Mouse (Mus musculus): Measurements from ENCODE around the gene Arhgap15. TPM values are rescaled to one million over a fixed set of nuclear protein-coding genes. Genes with fewer than 3 reads are reported as not detected.

Gene Arhgap15
- polyA plus RNA-seq, 1 experiment, result 42.7 TPM

- no peaks in the 10 kb centered on the region for H3K4me1 ChIP-seq (ENCODE audit: control insufficient read depth, insufficient read depth, low read length)
- H3K27ac ChIP-seq (ENCODE audit: insufficient read depth, low read depth, low read length), result no peak overlapping the region
- TF ChIP-seq POLR2A (IDR thresholded peaks at IDR 0.05; ENCODE audit: borderline replicate concordance, low read depth, low read length), result no peak
- no peak for TF ChIP-seq CTCF (IDR thresholded peaks at IDR 0.05; ENCODE audit: low read depth, low read length)
- no peak overlapping the region for H3K4me3 ChIP-seq (ENCODE audit: insufficient read depth, low read length)
These were observed 349.9 kb downstream of the Arhgap15 start for GRCm38 (mm10) chr2:44098552-44098951.

- H3K4me3 ChIP-seq (ENCODE audit: insufficient read depth, low read length), result no peak overlapping the region
- TF ChIP-seq POLR2A (IDR thresholded peaks at IDR 0.05; ENCODE audit: borderline replicate concordance, low read depth, low read length) (no peak), CTCF (IDR thresholded peaks at IDR 0.05; ENCODE audit: low read depth, low read length) (no peak)
- H3K4me1 ChIP-seq (ENCODE audit: control insufficient read depth, insufficient read depth, low read length), result no peaks in the 10 kb centered on the region
- H3K27ac ChIP-seq (ENCODE audit: insufficient read depth, low read depth, low read length), result no peak overlapping the region
These were observed 353.7 kb downstream of the Arhgap15 start for GRCm38 (mm10) chr2:44102351-44102750.

GRCm38 (mm10) chr2:44103321-44103720 is 354.7 kb downstream of the Arhgap15 start:
- Histone ChIP-seq H3K4me1 (ENCODE audit: control insufficient read depth, insufficient read depth, low read length) (no peaks in the 10 kb centered on the region), H3K27ac (ENCODE audit: insufficient read depth, low read depth, low read length) (no peak overlapping the region), H3K4me3 (ENCODE audit: insufficient read depth, low read length) (no peak overlapping the region)
- TF ChIP-seq POLR2A (IDR thresholded peaks at IDR 0.05; ENCODE audit: borderline replicate concordance, low read depth, low read length) (no peak), CTCF (IDR thresholded peaks at IDR 0.05; ENCODE audit: low read depth, low read length) (no peak)

DNA sequence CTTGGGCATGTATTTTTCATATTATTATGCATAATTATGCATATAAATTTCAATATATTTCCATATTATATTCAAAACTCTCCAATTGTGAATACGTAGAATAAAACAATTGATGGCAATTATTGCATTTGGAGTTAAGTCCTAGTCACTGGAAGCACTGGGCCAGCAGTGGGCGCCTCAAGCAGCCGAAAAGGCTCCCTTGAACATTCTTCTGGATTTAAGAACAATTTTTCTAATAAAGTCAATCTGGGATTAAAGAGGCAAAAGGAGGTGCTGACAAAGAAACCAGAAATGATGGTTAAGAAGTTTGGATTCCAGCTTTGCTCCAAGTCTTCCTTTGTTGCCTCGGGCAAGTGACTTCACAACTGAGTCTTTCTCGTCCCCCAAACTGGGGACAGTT is 355.1 kb downstream of the Arhgap15 start:
- Histone ChIP-seq H3K4me1 (ENCODE audit: control insufficient read depth, insufficient read depth, low read length) (no peaks in the 10 kb centered on the region), H3K27ac (ENCODE audit: insufficient read depth, low read depth, low read length) (no peak overlapping the region), H3K4me3 (ENCODE audit: insufficient read depth, low read length) (no peak overlapping the region)
- TF ChIP-seq CTCF (IDR thresholded peaks at IDR 0.05; ENCODE audit: low read depth, low read length) (no peak), POLR2A (IDR thresholded peaks at IDR 0.05; ENCODE audit: borderline replicate concordance, low read depth, low read length) (no peak)

DNA sequence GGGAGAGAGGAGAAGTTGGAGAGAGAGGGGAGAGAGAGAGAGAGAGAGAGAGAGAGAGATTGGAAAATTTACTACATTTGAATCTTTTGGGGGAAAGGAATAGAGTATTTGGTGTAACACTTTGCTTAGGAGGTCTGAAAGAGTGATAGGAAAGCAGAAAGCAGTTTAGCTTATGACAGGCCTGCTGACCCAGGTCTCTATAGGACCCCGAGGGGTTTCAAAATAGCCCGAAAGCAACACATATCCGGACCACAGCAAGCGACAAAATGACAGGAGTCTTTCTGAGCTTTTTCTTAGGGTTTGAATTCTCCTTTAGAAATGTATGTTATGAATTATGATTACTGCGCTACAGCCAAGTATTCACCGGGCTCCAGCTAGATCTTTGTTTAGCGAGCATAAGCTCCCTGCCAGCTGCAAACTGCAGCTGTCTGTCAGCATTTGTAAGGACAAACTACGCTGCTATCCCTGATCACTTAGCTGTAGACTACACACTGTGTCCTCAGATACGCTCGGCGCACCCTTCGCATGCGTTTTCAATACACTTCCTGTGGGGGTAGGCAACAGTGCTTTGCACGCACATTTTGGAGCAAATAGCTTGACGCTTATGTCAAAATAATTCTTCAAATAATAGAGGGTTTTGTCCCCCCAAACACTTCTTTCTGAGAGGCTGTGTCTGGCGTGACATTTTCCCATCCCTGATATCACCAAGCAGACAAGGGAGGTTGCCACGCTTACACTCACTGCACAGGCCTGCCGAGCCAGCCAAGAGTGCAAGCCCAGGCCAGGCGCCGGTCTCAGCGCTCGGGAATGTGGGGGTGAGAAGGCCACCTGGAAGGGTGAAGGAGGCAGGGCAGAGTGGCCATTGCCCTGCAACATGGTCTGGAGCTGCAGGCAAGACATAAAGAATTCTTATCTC is 355.9 kb downstream of the Arhgap15 start:
- Histone ChIP-seq H3K27ac (ENCODE audit: insufficient read depth, low read depth, low read length) (no peak overlapping the region), H3K4me3 (ENCODE audit: insufficient read depth, low read length) (no peak overlapping the region), H3K4me1 (ENCODE audit: control insufficient read depth, insufficient read depth, low read length) (no peaks in the 10 kb centered on the region)
- TF ChIP-seq POLR2A (IDR thresholded peaks at IDR 0.05; ENCODE audit: borderline replicate concordance, low read depth, low read length), result no peak
- TF ChIP-seq CTCF (IDR thresholded peaks at IDR 0.05; ENCODE audit: low read depth, low read length), result no peak

DNA sequence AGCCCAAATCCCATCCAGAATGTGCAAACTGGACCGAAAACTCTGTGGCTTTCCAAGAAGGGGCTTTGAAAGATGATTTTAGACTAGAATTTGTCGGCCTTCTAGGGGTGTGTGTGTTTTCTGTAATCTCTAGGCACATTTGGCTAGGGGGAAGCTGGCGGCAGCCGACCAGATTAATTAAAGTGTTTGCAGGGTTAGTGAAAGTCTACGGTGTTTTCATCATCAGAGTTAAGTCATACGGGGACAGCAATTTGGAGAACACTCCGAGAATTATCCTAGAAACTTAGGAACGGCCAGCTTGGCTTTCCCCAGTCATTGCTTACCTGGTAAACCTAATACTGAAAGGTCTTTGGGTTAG is 356.6 kb downstream of the Arhgap15 start:
- Histone ChIP-seq H3K4me1 (ENCODE audit: control insufficient read depth, insufficient read depth, low read length) (no peaks in the 10 kb centered on the region), H3K4me3 (ENCODE audit: insufficient read depth, low read length) (no peak overlapping the region), H3K27ac (ENCODE audit: insufficient read depth, low read depth, low read length) (no peak overlapping the region)
- TF ChIP-seq CTCF (IDR thresholded peaks at IDR 0.05; ENCODE audit: low read depth, low read length), result no peak
- no peak for TF ChIP-seq POLR2A (IDR thresholded peaks at IDR 0.05; ENCODE audit: borderline replicate concordance, low read depth, low read length)

GRCm38 (mm10) chr2:44106359-44106758 is 357.7 kb downstream of the Arhgap15 start:
- H3K4me1 ChIP-seq (ENCODE audit: control insufficient read depth, insufficient read depth, low read length), result no peaks in the 10 kb centered on the region
- no peak overlapping the region for H3K27ac ChIP-seq (ENCODE audit: insufficient read depth, low read depth, low read length)
- TF ChIP-seq POLR2A (IDR thresholded peaks at IDR 0.05; ENCODE audit: borderline replicate concordance, low read depth, low read length) (no peak), CTCF (IDR thresholded peaks at IDR 0.05; ENCODE audit: low read depth, low read length) (no peak)
- no peak overlapping the region for H3K4me3 ChIP-seq (ENCODE audit: insufficient read depth, low read length)

DNA sequence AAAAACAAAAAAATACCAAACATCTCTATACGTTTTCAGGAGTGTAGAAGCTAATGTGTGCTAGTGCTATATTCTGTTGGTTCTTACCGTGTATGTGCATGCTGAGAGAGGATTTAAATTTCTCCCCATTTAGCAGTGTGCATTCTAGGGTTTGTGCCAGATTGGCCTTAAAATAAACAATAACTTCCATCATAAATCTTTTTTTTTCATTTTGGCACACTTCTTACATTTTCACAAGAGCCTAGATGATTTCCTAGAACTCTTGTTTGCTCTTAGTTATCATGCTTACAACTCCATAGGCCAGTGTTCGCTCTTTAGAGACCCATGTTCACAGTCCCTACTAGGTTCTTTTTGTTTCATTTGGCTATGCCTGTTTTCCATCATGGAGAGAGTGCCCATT is 362.7 kb downstream of the Arhgap15 start:
- H3K4me3 ChIP-seq (ENCODE audit: insufficient read depth, low read length), result no peak overlapping the region
- no peak for TF ChIP-seq CTCF (IDR thresholded peaks at IDR 0.05; ENCODE audit: low read depth, low read length)
- TF ChIP-seq POLR2A (IDR thresholded peaks at IDR 0.05; ENCODE audit: borderline replicate concordance, low read depth, low read length), result no peak
- H3K4me1 ChIP-seq (ENCODE audit: control insufficient read depth, insufficient read depth, low read length), result no peaks in the 10 kb centered on the region
- no peak overlapping the region for H3K27ac ChIP-seq (ENCODE audit: insufficient read depth, low read depth, low read length)

- Histone ChIP-seq H3K4me3 (ENCODE audit: insufficient read depth, low read length) (no peak overlapping the region), H3K27ac (ENCODE audit: insufficient read depth, low read depth, low read length) (no peak overlapping the region), H3K4me1 (ENCODE audit: control insufficient read depth, insufficient read depth, low read length) (no peaks in the 10 kb centered on the region)
- TF ChIP-seq POLR2A (IDR thresholded peaks at IDR 0.05; ENCODE audit: borderline replicate concordance, low read depth, low read length), result no peak
- TF ChIP-seq CTCF (IDR thresholded peaks at IDR 0.05; ENCODE audit: low read depth, low read length), result no peak
These were observed 364.6 kb downstream of the Arhgap15 start for GRCm38 (mm10) chr2:44112990-44113798.

DNA sequence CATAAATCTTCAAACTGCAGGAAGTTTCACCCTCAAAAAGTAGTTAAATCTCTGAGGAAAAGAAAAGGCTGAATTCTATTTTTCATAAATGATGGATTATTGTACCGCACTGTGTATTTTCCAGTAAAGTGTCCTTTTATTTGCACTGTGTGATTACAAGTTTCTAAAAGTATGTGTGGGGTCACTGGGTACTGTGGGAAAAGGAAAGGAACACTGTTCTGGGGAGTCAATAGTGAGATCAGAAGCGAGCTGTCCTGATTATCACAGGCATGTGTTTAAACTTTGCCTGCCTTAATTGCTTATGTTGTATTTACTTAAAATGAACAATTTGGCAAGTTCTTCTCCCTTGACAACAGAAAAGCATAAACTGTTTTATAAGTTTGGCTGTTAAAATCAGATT is 365.7 kb downstream of the Arhgap15 start:
- Histone ChIP-seq H3K4me3 (ENCODE audit: insufficient read depth, low read length) (no peak overlapping the region), H3K27ac (ENCODE audit: insufficient read depth, low read depth, low read length) (no peak overlapping the region)

More for the DNA sequence above, 365.7 kb downstream of the Arhgap15 start:
- TF ChIP-seq POLR2A (IDR thresholded peaks at IDR 0.05; ENCODE audit: borderline replicate concordance, low read depth, low read length), result no peak
- no peak for TF ChIP-seq CTCF (IDR thresholded peaks at IDR 0.05; ENCODE audit: low read depth, low read length)
- no peaks in the 10 kb centered on the region for H3K4me1 ChIP-seq (ENCODE audit: control insufficient read depth, insufficient read depth, low read length)

All from bone marrow macrophage, adult 2 months (primary cell).